Mouse (Mus musculus): ENCODE measurements around the gene Sp3. TPM values are rescaled to one million over a fixed set of nuclear protein-coding genes. Genes with fewer than 3 reads are reported as not detected.

The Sp3 gene
- total RNA-seq, 2 experiments from 2014 or later: 34.8 to 38.9 TPM

Small RNA genes lying within 50 kb of the gene (microRNA-seq; reads per million reads assigned to microRNA genes)
- gene Gm25960: not detected

Other genes with a start within 250 kb of the Sp3 start
- gene Gm11084, start 6.3 kb upstream of the Sp3 start, total RNA-seq (2021): not detected
- 10 to 100 TPM; 44.6 to 48.3 TPM for gene Ola1, start 238.5 kb upstream of the Sp3 start, total RNA-seq (2021)